Mouse (Mus musculus) liver, embryonic 14.5 days (tissue): ENCODE results near the gene Dock2. TPM values are rescaled to one million over a fixed set of nuclear protein-coding genes. Genes with fewer than 3 reads are reported as not detected.

Source experiments
- ATAC-seq: fragments of 200-750 bp; cut with Nextera tagmentation; 2 replicates; pipeline ENCODE4 v1.8.0; 2017; ENCODE audit warnings: moderate number of reproducible peaks, mild to moderate bottlenecking, moderate library complexity; ENCODE audit not compliant: insufficient read depth
- DNase-seq, 3 experiments: peaks; one replicate each; pipeline ENCODE4 v3.0.0-alpha.2; 2012 to 2013; ENCODE audit warnings: low read depth in 3 of 3, low spot score in 3 of 3
- H3K27ac ChIP-seq: fragments of 300-500 bp; sonication (generic); 2 replicates; pipeline ENCODE4 v1.5.1; 2014; ENCODE audit warnings: moderate library complexity, mild to moderate bottlenecking, control low read depth, inconsistent platforms
- H3K27me3 ChIP-seq: fragments of 300-500 bp; sonication (generic); 2 replicates; pipeline ENCODE4 v1.6.1; 2014; ENCODE audit warnings: mild to moderate bottlenecking, low read length, moderate library complexity; ENCODE audit not compliant: control insufficient read depth, insufficient read depth
- H3K36me3 ChIP-seq: fragments of 300-500 bp; sonication (generic); replicated peaks from 2 replicates; pipeline ENCODE4 v1.6.1; 2014; ENCODE audit warnings: low read depth; ENCODE audit not compliant: control insufficient read depth, insufficient read depth
- H3K4me1 ChIP-seq, 2 experiments: fragments of 200-500 bp in 1 of 2; fragments of 300-500 bp in 1 of 2; sonication (generic) in 1 of 2; replicated peaks; 2 replicates each; pipeline ENCODE4 v1.6.1; 2012 to 2014; ENCODE audit warnings: antibody characterized with exemption in 1 of 2, inconsistent platforms in 1 of 2, low read length in 1 of 2; ENCODE audit not compliant: control insufficient read depth in 2 of 2, insufficient read depth in 2 of 2
- H3K4me2 ChIP-seq: fragments of 300-500 bp; sonication (generic); 2 replicates; pipeline ENCODE4 v1.6.1; 2014; ENCODE audit warnings: low read depth, mild to moderate bottlenecking, control low read depth, moderate library complexity
- H3K4me3 ChIP-seq, 2 experiments: fragments of 200-500 bp in 1 of 2; fragments of 300-500 bp in 1 of 2; sonication (generic) in 1 of 2; 2 replicates each; pipeline ENCODE4 v1.5.1; 2012 to 2014; ENCODE audit warnings: low read depth in 2 of 2, low read length in 2 of 2, mild to moderate bottlenecking in 2 of 2, control low read depth in 1 of 2, inconsistent platforms in 1 of 2, moderate library complexity in 1 of 2; ENCODE audit not compliant: insufficient read depth in 1 of 2
- H3K9ac ChIP-seq: fragments of 300-500 bp; sonication (generic); replicated peaks from 2 replicates; pipeline ENCODE4 v1.6.1; 2014; ENCODE audit warnings: mild to moderate bottlenecking, control low read depth, moderate library complexity
- H3K9me3 ChIP-seq: fragments of 300-500 bp; sonication (generic); 2 replicates; pipeline ENCODE4 v1.6.1; 2016; ENCODE audit warnings: low read length, mixed read lengths; ENCODE audit not compliant: control insufficient read depth
- CTCF ChIP-seq: IDR thresholded peaks from 2 replicates; pipeline ENCODE4 v1.5.1; 2016; ENCODE audit warnings: antibody characterized with exemption, low read depth, control low read depth
- EP300 ChIP-seq: IDR thresholded peaks from 2 replicates; pipeline ENCODE4 v1.6.1; 2016; ENCODE audit warnings: antibody characterized with exemption, low read depth
- WGBS: fragments of 180-500 bp; shearing (Covaris S2); extraction: QIAGEN DNeasy Blood & Tissue Kit; methylation state at CpG from one replicate; pipeline ENCODE4 v1.1.7; 2014; ENCODE audit not compliant: insufficient replicate concordance; 5-methylcytosine and 5-hydroxymethylcytosine counted together
- polyA plus RNA-seq, 2 experiments: library from polyadenylated mRNA; depleted of rRNA in 1 of 2; stranded (reverse) in 1 of 2; unstranded in 1 of 2; fragments of >200 nt; fragmentation: Nextera tagmentation in 1 of 2; extraction: Ambion mirVana in 1 of 2; gene quantifications; 2 replicates each; pipeline versions ENCODE4 v1.2.1 to v1.2.3; 2012 to 2014

The Dock2 gene
- polyA plus RNA-seq, 2 experiments = 2.1 to 2.6 TPM

- DNase-seq (no peak), ATAC-seq (no peak)
- H3K27ac ChIP-seq = no peak overlapping the region
- no peaks in the 10 kb centered on the region for H3K4me1 ChIP-seq
- TF ChIP-seq EP300 (no peak), CTCF (peak; percentile 57)
- WGBS = 33% methylated on average over 2 of the region's 2 CpGs
- H3K27me3 ChIP-seq = no peaks in the 10 kb centered on the region
- H3K36me3 ChIP-seq = no peaks in the 10 kb centered on the region
- H3K9ac ChIP-seq = no peak overlapping the region
- H3K4me2 ChIP-seq = no peak overlapping the region
- no peaks in the 10 kb centered on the region for H3K9me3 ChIP-seq
- H3K4me3 ChIP-seq = no peak overlapping the region
Observed at GRCm38 (mm10) chr11:34275941-34276340, 507.8 kb downstream of the Dock2 start.

- Histone ChIP-seq H3K9me3 (no peaks in the 10 kb centered on the region), H3K27ac (no peak overlapping the region), H3K4me2 (no peak overlapping the region), H3K4me1 (no peaks in the 10 kb centered on the region), H3K4me3 (no peak overlapping the region), H3K9ac (no peak overlapping the region), H3K36me3 (no peaks in the 10 kb centered on the region), H3K27me3 (no peaks in the 10 kb centered on the region)
- DNase-seq = no peak
- ATAC-seq = no peak
- whole genome bisulfite sequencing = 65% methylated on average over 10 of the region's 10 CpGs
- no peak for TF ChIP-seq EP300
- no peak for TF ChIP-seq CTCF
Observed at GRCm38 (mm10) chr11:34272016-34272415, 511.7 kb downstream of the Dock2 start.

DNA sequence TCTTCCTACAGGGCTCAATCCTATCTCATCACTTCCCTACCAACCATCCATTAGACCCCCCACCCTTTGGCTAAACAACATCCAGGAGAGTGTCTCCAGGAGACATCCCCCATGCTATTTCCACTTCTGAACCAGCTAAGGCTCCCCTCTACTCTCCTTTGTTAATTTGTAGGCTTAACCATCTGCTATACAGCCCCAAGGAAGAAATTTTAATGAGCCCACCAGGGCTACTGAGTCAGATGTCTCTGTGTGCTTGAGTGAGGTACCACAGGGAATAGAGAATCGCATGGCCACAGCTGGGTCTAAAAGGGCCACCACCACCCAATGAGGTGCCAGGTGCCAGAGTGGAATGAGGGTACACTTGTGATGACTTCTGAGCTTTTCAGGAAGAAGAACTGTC is 519.6 kb downstream of the Dock2 start:
- ATAC-seq = no peak
- DNase-seq = no peak
- H3K36me3 ChIP-seq = no peaks in the 10 kb centered on the region
- no peak overlapping the region for H3K4me2 ChIP-seq
- WGBS = 64% methylated on average over 1 of the region's 1 CpGs
- TF ChIP-seq CTCF (no peak), EP300 (no peak)
- H3K27ac ChIP-seq = no peak overlapping the region
- no peaks in the 10 kb centered on the region for H3K27me3 ChIP-seq
- no peaks in the 10 kb centered on the region for H3K4me1 ChIP-seq
- H3K9ac ChIP-seq = no peak overlapping the region
- no peaks in the 10 kb centered on the region for H3K9me3 ChIP-seq
- no peak overlapping the region for H3K4me3 ChIP-seq

DNA sequence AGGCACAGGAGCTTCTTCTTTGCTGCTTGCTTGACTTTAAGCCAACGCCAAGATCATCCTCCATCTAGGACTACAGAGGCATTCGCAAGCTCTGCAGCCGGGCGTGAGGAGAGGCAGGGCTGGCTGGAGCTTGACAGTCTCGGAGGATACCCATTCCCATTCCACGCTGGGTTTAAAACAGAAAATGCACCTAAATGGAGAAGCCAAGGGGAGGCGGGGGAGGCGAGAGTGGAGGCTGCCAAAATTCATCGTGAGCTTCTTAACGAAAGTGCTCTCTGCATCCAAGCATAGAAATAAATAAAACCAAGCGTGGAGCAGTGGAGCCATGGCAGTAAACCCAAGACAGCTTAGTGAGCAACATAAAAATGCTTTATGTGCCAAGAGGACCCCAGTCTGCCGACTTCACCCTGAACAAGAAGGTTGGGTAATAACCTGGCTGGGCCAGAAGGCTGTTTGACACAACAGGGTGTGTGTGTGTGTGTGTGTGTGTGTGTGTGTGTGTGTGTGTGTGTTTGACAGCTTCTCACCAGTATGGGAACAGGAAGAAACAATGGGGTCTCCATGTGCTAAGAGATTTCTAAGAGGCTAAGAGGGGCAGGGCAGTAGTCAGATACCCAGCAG is 524.7 kb downstream of the Dock2 start:
- Histone ChIP-seq H3K36me3 (no peaks in the 10 kb centered on the region), H3K4me3 (no peak overlapping the region), H3K4me1 (no peaks in the 10 kb centered on the region), H3K9ac (no peak overlapping the region), H3K4me2 (no peak overlapping the region), H3K27me3 (no peaks in the 10 kb centered on the region), H3K9me3 (no peaks in the 10 kb centered on the region), H3K27ac (no peak overlapping the region)
- TF ChIP-seq EP300 (no peak), CTCF (no peak)
- ATAC-seq (no peak), DNase-seq (no peak)
- 71% methylated on average over 12 of the region's 12 CpGs for WGBS

DNA sequence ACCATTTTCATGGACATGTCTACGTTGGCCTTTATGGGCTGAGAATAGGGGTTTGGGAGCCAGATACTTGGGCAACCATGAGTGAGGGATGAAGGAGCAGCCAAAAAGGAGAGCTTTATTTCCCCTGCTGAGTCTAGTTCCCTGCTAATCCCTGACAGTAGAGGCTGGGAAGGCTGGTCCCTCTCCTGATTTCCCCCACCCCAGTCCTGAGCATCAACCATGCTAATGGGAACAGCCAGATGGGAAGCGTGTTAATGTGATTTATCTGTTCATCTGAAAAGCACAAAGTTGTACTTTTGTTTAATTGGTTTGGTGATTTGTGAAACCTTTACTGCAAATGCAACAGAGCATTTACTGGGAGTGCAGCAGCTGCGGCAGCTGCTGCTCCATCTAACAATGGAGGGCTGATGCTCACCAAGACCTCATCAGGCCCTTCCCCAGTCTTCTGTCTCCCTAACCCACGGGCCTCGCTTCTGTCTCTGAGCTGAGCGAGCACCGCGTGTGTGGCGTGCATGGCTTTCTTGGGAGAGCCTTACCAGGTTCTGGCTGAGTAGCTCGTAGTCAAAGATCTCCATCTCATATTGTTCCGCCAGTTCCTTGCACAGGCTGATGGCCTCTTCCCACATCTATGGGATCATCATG is 526.0 kb downstream of the Dock2 start:
- Histone ChIP-seq H3K27ac (no peak overlapping the region), H3K4me2 (no peak overlapping the region), H3K9ac (no peak overlapping the region), H3K4me3 (no peak overlapping the region), H3K27me3 (no peaks in the 10 kb centered on the region), H3K36me3 (no peaks in the 10 kb centered on the region), H3K4me1 (no peaks in the 10 kb centered on the region), H3K9me3 (no peaks in the 10 kb centered on the region)
- DNase-seq = no peak
- ATAC-seq = no peak
- 67% methylated on average over 11 of the region's 11 CpGs for WGBS
- TF ChIP-seq EP300 (no peak), CTCF (no peak)
